Mouse (Mus musculus) neural tube, embryonic 14.5 days (tissue): Measurements from ENCODE around the gene Fstl4. TPM values are rescaled to one million over a fixed set of nuclear protein-coding genes. Genes with fewer than 3 reads are reported as not detected.

Source experiments
- ATAC-seq: fragments of 200-750 bp; cut with Nextera tagmentation; 2 replicates; pipeline ENCODE4 v1.8.0; 2017; ENCODE audit warnings: low read depth, mild to moderate bottlenecking, moderate TSS enrichment, moderate library complexity
- H3K27ac ChIP-seq: fragments of 300-500 bp; sonication (generic); 2 replicates; pipeline ENCODE4 v1.5.1; 2014; ENCODE audit warnings: low read depth, mild to moderate bottlenecking, control low read depth, low read length, moderate library complexity, mixed read lengths
- H3K27me3 ChIP-seq: fragments of 300-500 bp; sonication (generic); 2 replicates; pipeline ENCODE4 v1.6.1; 2014; ENCODE audit warnings: low read length; ENCODE audit not compliant: control insufficient read depth, insufficient read depth
- H3K36me3 ChIP-seq: fragments of 300-500 bp; sonication (generic); 2 replicates; pipeline ENCODE4 v1.6.1; 2014; ENCODE audit warnings: low read length, mixed read lengths; ENCODE audit not compliant: control insufficient read depth, insufficient read depth
- H3K4me1 ChIP-seq: fragments of 300-500 bp; sonication (generic); 2 replicates; pipeline ENCODE4 v1.6.1; 2014; ENCODE audit warnings: low read length; ENCODE audit not compliant: control insufficient read depth, insufficient read depth
- H3K4me2 ChIP-seq: fragments of 300-500 bp; sonication (generic); 2 replicates; pipeline ENCODE4 v1.6.1; 2014; ENCODE audit warnings: mild to moderate bottlenecking, low read depth, low read length, control low read depth
- H3K4me3 ChIP-seq: fragments of 300-500 bp; sonication (generic); 2 replicates; pipeline ENCODE4 v1.5.1; 2014; ENCODE audit warnings: low read depth, low read length, control low read depth, mixed read lengths
- H3K9ac ChIP-seq: fragments of 300-500 bp; sonication (generic); replicated peaks from 2 replicates; pipeline ENCODE4 v1.6.1; 2014; ENCODE audit warnings: low read depth, mild to moderate bottlenecking, control low read depth, low read length, mixed read lengths
- H3K9me3 ChIP-seq: fragments of 300-500 bp; sonication (generic); 2 replicates; pipeline ENCODE4 v1.6.1; 2016; ENCODE audit warnings: low read length; ENCODE audit not compliant: control insufficient read depth
- WGBS: fragments of 180-500 bp; shearing (Covaris S2); extraction: QIAGEN DNeasy Blood & Tissue Kit; methylation state at CpG from one replicate; pipeline ENCODE4 v1.1.7; 2014; 5-methylcytosine and 5-hydroxymethylcytosine counted together
- polyA plus RNA-seq: library from polyadenylated mRNA; unstranded; fragments of >200 nt; fragmentation: Nextera tagmentation; extraction: Ambion mirVana; gene quantifications from 2 replicates; pipeline ENCODE4 v1.2.1, GENCODE M21; 2014

The Fstl4 gene
- polyA plus RNA-seq, 1 experiment from 2014 or later = 14.3 TPM

DNA sequence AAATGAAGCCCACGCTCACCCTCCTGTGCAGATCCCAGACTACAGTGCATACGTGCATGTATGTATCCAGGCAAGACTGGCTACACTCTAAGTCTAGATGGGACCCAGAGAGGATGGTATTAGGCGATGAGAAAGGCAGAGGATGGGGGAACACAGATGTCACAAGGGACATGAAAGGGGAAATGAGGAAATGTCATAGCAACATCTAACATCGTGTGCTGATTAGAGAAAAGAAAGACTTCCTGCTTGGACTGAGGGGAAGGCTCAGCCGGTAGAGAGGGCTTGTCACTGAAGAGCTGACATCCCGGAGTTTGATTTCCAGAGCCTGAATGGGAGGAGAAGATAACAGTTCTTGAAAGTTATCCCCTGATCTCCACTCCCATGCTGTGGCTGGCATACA is 150.0 kb downstream of the Fstl4 start:
- Histone ChIP-seq H3K27me3 (no peaks in the 10 kb centered on the region), H3K36me3 (no peaks in the 10 kb centered on the region), H3K4me2 (no peak overlapping the region), H3K9ac (no peak overlapping the region), H3K27ac (no peak overlapping the region), H3K9me3 (no peaks in the 10 kb centered on the region), H3K4me1 (peaks cover under 1% of the 10 kb centered on the region; the same call in 1 of the 2 replicates), H3K4me3 (no peak overlapping the region)
- WGBS = 83% methylated on average over 6 of the region's 6 CpGs
- ATAC-seq = no peak

DNA sequence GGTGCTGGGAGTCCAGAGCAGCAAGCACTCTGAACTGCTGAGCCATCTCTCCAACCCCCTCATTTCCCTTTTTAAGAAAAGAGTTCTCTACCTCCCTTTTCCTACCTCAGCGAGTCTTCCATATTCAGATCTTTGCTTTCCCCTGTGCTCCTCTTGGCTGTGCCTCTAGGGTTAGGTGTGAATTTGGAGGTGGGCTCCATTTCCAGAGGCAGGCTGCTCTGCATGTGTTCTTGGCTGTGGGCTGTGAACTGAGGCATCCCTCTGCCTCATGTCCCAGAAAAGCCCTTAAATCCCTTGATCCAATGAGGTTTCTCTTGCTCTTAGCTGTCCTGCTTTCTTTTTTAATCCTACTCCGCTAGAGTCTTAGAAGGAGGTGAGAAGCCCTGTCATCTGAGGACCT is 151.2 kb downstream of the Fstl4 start:
- no peak for ATAC-seq
- H3K27ac ChIP-seq = no peak overlapping the region
- no peak overlapping the region for H3K9ac ChIP-seq
- H3K27me3 ChIP-seq = no peaks in the 10 kb centered on the region
- 95% methylated on average over 2 of the region's 2 CpGs for WGBS
- H3K9me3 ChIP-seq = no peaks in the 10 kb centered on the region
- H3K36me3 ChIP-seq = no peaks in the 10 kb centered on the region
- H3K4me3 ChIP-seq = no peak overlapping the region
- peaks cover 7% of the 10 kb centered on the region; the same call in 1 of the 2 replicates for H3K4me1 ChIP-seq
- H3K4me2 ChIP-seq = no peak overlapping the region

DNA sequence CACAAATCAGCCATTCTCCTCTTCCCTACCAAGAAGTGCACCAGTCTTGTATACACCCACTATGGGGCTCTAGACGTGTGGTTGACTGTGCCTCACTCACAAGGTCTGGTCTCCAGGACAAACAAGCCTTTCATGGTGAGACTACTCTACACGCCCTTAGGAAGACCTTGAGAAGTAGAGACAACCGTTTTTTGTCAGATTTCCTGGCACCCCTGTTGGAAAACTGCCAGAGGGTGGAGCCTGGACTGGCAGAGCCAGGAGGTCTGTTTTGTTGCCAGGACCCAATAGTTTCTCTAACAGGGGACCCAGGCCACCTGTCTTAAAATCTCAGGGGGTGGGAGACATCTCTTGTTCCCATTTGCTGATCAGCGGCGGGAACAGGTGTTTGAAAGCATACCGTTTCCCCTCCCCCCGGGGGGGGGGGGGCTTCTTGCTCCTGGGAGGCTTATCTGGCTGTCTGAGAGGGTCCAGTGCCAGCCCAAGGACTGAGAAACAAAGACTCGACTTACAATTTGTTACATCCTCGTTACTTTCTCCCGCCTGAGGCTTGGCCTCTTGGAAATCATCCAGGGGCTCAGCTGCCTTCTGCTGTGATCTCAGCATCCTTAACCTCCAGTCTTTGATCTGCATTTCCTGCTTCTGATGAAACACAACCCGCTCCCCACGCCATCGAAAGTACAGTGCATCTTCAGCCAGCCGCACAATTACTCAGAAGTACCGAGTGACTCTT is 155.0 kb downstream of the Fstl4 start:
- peaks cover 7% of the 10 kb centered on the region; the same call in 1 of the 2 replicates for H3K4me1 ChIP-seq
- H3K9ac ChIP-seq = no peak overlapping the region
- H3K36me3 ChIP-seq = no peaks in the 10 kb centered on the region
- no peak overlapping the region for H3K4me3 ChIP-seq
- H3K9me3 ChIP-seq = no peaks in the 10 kb centered on the region
- no peak overlapping the region for H3K27ac ChIP-seq
- WGBS = 37% methylated on average over 15 of the region's 15 CpGs
- ATAC-seq = peak; percentile 38; the same call in 1 of the 2 replicates
- no peaks in the 10 kb centered on the region for H3K27me3 ChIP-seq
- H3K4me2 ChIP-seq = no peak overlapping the region

DNA sequence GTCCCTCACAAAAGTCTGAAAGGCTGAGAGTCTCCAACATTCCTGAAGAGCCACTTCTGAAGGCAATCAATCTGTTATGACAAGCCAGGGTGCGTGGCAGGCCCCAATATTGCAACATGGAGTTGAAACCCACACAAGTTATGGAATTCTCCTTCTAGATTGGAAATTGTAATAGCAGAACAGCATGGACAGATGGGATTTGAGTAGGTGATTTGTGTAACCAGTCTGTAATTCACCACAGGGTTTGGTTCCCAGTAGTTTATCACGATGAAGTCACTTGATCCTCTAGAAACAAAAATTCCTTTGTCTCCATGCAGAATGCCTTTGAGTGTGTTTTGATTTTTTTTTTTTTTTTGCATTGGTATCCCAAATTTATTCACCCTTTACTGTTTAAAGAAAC is 159.8 kb downstream of the Fstl4 start:
- H3K4me1 ChIP-seq = peaks cover 7% of the 10 kb centered on the region; the same call in 1 of the 2 replicates
- ATAC-seq = no peak
- H3K4me2 ChIP-seq = no peak overlapping the region
- no peak overlapping the region for H3K4me3 ChIP-seq
- no peak overlapping the region for H3K27ac ChIP-seq
- H3K27me3 ChIP-seq = no peaks in the 10 kb centered on the region
- H3K36me3 ChIP-seq = no peaks in the 10 kb centered on the region
- 74% methylated on average over 2 of the region's 2 CpGs for WGBS
- H3K9ac ChIP-seq = no peak overlapping the region
- H3K9me3 ChIP-seq = no peaks in the 10 kb centered on the region

DNA sequence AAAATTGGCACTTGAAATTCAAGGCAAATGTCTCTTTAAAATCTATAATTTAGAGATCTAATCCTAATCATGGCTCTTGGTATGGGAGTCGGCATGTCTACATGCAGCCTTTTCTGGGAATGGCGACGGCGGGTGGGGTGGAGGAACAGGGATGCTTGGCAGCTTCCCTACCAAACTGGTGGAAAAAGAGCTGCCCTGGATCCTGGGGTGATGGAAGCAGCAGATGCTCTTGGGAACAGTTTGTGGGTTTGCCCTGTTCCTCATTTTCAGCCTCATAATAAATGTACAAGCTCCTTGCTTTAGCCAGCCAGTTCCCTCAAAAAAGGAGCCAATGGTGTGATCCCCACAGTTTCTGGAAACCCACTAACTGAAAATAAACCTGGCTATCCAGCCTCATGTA is 163.9 kb downstream of the Fstl4 start:
- Histone ChIP-seq H3K36me3 (no peaks in the 10 kb centered on the region), H3K9me3 (no peaks in the 10 kb centered on the region)
- WGBS = 87% methylated on average over 4 of the region's 4 CpGs

DNA sequence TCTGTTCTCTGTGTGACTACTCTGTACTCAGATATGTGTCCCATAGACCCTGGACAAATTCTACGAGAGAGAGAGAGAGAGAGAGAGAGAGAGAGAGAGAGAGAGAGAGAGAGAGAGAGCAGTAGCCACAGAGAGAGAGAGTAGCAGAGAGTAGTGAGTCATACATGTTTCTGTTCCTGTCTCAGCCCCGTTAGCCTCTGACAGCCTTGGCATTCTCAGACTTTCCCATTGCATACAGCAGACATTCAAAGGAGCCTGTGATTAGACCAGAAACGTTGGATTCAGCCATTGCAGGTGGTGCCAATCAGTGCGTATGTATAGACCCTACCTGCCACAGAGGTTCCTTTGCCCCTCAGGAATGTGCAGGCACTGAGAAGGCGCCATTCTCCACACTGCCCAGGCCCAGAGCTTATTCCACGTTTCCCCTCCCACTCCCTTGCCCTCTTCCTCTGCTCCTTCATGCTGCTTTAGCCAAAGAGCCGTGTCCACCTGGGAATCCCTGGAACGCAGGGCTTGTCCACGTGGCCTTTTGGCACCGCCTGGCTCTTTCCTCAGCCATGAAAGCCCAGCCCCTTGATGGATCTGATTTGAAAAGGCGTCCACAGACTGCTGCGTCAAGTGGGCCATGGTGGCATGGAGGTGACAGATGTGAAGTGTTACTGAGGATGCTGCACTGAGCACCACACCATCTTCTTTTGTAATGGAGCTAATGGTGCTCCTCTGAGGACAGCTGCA is 175.1 kb downstream of the Fstl4 start:
- no peaks in the 10 kb centered on the region for H3K36me3 ChIP-seq
- ATAC-seq = no peak
- no peak overlapping the region for H3K27ac ChIP-seq
- H3K27me3 ChIP-seq = no peaks in the 10 kb centered on the region
- no peaks in the 10 kb centered on the region for H3K9me3 ChIP-seq
- no peak overlapping the region for H3K4me3 ChIP-seq
- no peak overlapping the region for H3K9ac ChIP-seq
- 76% methylated on average over 12 of the region's 12 CpGs for WGBS
- H3K4me1 ChIP-seq = no peaks in the 10 kb centered on the region
- no peak overlapping the region for H3K4me2 ChIP-seq

More for the DNA sequence above, 163.9 kb downstream of the Fstl4 start:
- no peak for ATAC-seq
- Histone ChIP-seq H3K4me1 (no peaks in the 10 kb centered on the region), H3K27ac (no peak overlapping the region), H3K27me3 (no peaks in the 10 kb centered on the region), H3K4me2 (no peak overlapping the region), H3K4me3 (no peak overlapping the region), H3K9ac (no peak overlapping the region)

DNA sequence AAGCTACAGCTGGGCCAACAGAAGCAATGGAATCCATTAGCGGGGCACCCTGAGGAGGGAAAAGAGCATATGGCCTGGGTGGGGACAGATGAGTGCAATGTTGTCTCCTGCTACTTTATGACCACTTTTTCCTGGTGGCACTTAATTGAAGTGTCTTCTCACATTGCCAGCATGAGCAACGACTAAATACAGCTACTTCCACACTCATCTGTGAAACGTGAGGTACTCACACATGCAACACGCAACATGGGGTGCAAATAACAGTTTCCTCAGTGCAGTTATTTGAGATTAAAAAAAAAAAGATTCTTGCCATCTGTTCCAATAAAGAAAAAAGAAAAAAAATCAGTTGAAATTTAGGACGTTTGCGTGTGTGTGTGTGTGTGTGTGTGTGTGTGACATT is 178.5 kb downstream of the Fstl4 start:
- Histone ChIP-seq H3K4me3 (no peak overlapping the region), H3K27me3 (no peaks in the 10 kb centered on the region), H3K4me1 (no peaks in the 10 kb centered on the region), H3K36me3 (no peaks in the 10 kb centered on the region), H3K4me2 (no peak overlapping the region), H3K9ac (no peak overlapping the region), H3K27ac (no peak overlapping the region), H3K9me3 (no peaks in the 10 kb centered on the region)
- ATAC-seq = no peak; the same call in 1 of the 2 replicates
- WGBS = 60% methylated on average over 6 of the region's 6 CpGs

DNA sequence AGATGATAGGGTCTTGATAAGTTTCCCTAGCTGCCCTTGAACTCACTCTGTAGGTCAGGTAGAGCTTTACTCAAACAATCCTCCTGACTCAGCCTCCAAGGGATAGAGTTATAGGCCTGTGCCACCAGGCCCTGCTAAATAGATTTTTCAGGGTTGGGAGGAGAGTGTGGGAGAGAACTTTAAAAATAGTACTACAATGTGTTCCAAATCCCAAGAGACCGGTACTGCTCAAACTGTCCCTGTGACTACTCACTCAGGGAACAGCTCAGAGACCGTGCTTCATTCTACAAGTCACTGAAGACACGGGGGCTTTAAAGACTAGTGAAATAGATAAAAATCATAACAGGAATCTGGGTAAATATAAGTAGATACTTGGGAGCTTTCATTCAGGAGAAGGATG is 190.6 kb downstream of the Fstl4 start:
- Histone ChIP-seq H3K4me1 (no peaks in the 10 kb centered on the region), H3K27me3 (no peaks in the 10 kb centered on the region), H3K9ac (no peak overlapping the region), H3K27ac (no peak overlapping the region), H3K4me2 (no peak overlapping the region), H3K9me3 (no peaks in the 10 kb centered on the region), H3K36me3 (no peaks in the 10 kb centered on the region), H3K4me3 (no peak overlapping the region)
- WGBS = 93% methylated on average over 3 of the region's 3 CpGs
- ATAC-seq = no peak

DNA sequence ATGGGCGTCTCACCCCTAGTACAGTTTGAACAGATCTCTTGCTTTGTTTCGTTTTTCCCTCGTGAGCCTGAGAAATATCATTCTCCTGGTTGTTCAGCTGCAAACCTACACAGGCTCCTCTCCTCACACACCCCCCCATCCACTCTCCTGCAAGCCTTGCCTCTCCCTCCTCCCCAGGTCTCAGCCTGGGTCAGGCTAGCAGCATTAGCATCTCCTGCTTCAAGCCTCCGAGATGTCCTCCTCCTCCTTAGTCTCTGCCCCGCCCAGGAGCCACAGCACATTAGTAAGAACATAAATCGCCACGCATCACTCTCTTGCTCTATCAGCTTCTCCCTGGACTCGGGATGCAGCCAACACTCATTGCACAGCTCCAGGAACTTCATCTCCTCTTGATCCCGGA is 204.4 kb downstream of the Fstl4 start:
- no peak for ATAC-seq
- Histone ChIP-seq H3K27ac (no peak overlapping the region), H3K4me3 (no peak overlapping the region), H3K4me1 (no peaks in the 10 kb centered on the region), H3K36me3 (no peaks in the 10 kb centered on the region), H3K4me2 (no peak overlapping the region), H3K9ac (no peak overlapping the region), H3K27me3 (no peaks in the 10 kb centered on the region), H3K9me3 (no peaks in the 10 kb centered on the region)
- WGBS = 69% methylated on average over 9 of the region's 9 CpGs
